Mouse (Mus musculus) heart, adult 2 months (tissue): ENCODE results near the gene Ifitm10. TPM values are rescaled to one million over a fixed set of nuclear protein-coding genes. Genes with fewer than 3 reads are reported as not detected.

Experiments used
- DNase-seq, 2 experiments: peaks; one replicate each; pipeline ENCODE4 v3.0.0; 2021
- H3K27ac ChIP-seq: fragments of 200-600 bp; 2 replicates; pipeline ENCODE4 v1.8.1; 2022
- H3K27me3 ChIP-seq: fragments of 200-500 bp; 2 replicates; pipeline ENCODE4 v1.6.1; 2012; ENCODE audit warnings: mild to moderate bottlenecking, low read length, inconsistent platforms, mixed read lengths; ENCODE audit not compliant: control insufficient read depth, insufficient read depth
- H3K36me3 ChIP-seq: fragments of 200-500 bp; 2 replicates; pipeline ENCODE4 v1.6.1; 2012; ENCODE audit warnings: low read length, inconsistent platforms; ENCODE audit not compliant: control insufficient read depth, insufficient read depth
- H3K4me1 ChIP-seq: fragments of 200-500 bp; 2 replicates; pipeline ENCODE4 v1.6.1; 2011; ENCODE audit warnings: low read length; ENCODE audit not compliant: control insufficient read depth, insufficient read depth
- H3K4me3 ChIP-seq: fragments of 200-600 bp; 2 replicates; pipeline ENCODE4 v1.8.1; 2022
- H3K79me2 ChIP-seq: fragments of 200-500 bp; replicated peaks from 2 replicates; pipeline ENCODE4 v1.6.1; 2012; ENCODE audit warnings: mild to moderate bottlenecking, inconsistent platforms, low read length, moderate library complexity, mixed read lengths; ENCODE audit not compliant: control insufficient read depth, insufficient read depth
- H3K9ac ChIP-seq: fragments of 200-500 bp; 2 replicates; pipeline ENCODE4 v1.6.1; 2012; ENCODE audit warnings: low read depth, mild to moderate bottlenecking, control low read depth, inconsistent platforms, low read length, mixed read lengths
- CTCF ChIP-seq: fragments of 200-600 bp; IDR thresholded peaks from 2 replicates; pipeline ENCODE4 v1.8.1; 2022; ENCODE audit warnings: antibody characterized with exemption, mild to moderate bottlenecking, moderate library complexity
- EP300 ChIP-seq: fragments of 200-500 bp; IDR thresholded peaks from 2 replicates; pipeline ENCODE4 v1.6.1; 2011; ENCODE audit warnings: low read depth, low read length, control low read depth; ENCODE audit not compliant: insufficient read depth
- POLR2A ChIP-seq: fragments of 200-500 bp; IDR thresholded peaks from 2 replicates; pipeline ENCODE4 v1.6.1; 2011; ENCODE audit warnings: mild to moderate bottlenecking, low read depth, low read length, control low read depth; ENCODE audit not compliant: insufficient read depth
- WGBS: fragments of 180-500 bp; shearing (Covaris S2); methylation state at CpG from one replicate; pipeline ENCODE4 v1.1.7; 2018; 5-methylcytosine and 5-hydroxymethylcytosine counted together
- intact Hi-C: fragments of 180-260 bp; cut with DNase I; formaldehyde crosslinking; loops from one replicate; pipeline ENCODE4 v1.15.1; 2025
- polyA plus RNA-seq: library from polyadenylated mRNA; depleted of rRNA; stranded (reverse); fragments of >200 nt; gene quantifications from 2 replicates; pipeline ENCODE4 v1.2.3, GENCODE M21; 2012
- total RNA-seq, 2 experiments: library from RNA; stranded (reverse); gene quantifications; 2 replicates each; pipeline ENCODE4 v1.2.3; 2021

Gene Ifitm10
- total and polyA plus RNA-seq, 3 experiments: 2.2 to 6.4 (median 3.6) TPM

GRCm38 (mm10) chr7:142370937-142371336, 2.6 kb downstream of the Ifitm10 start:
- TF ChIP-seq EP300 (no peak), CTCF (no peak), POLR2A (no peak)
- H3K79me2 ChIP-seq: no peaks in the 10 kb centered on the region
- no peak overlapping the region for H3K9ac ChIP-seq
- peak overlapping the region; percentile 5; the same call in 1 of the 2 replicates for H3K4me3 ChIP-seq
- H3K27me3 ChIP-seq: no peaks in the 10 kb centered on the region
- intact Hi-C loops: no loop called here
- DNase-seq: no peak
- H3K36me3 ChIP-seq: peaks cover under 1% of the 10 kb centered on the region; the same call in 1 of the 2 replicates
- WGBS: 88% methylated on average over 18 of the region's 18 CpGs
- H3K27ac ChIP-seq: no peak overlapping the region
- peaks cover 11% of the 10 kb centered on the region for H3K4me1 ChIP-seq

GRCm38 (mm10) chr7:142369820-142370219, 3.7 kb downstream of the Ifitm10 start:
- intact Hi-C loops: no loop called here
- peaks cover 11% of the 10 kb centered on the region for H3K4me1 ChIP-seq
- 54% methylated on average over 6 of the region's 6 CpGs for WGBS
- no peaks in the 10 kb centered on the region for H3K36me3 ChIP-seq
- DNase-seq: peak in 1 of 2 experiments; percentile 31
- H3K27ac ChIP-seq: no peak overlapping the region
- H3K9ac ChIP-seq: no peak overlapping the region
- no peaks in the 10 kb centered on the region for H3K79me2 ChIP-seq
- H3K4me3 ChIP-seq: no peak overlapping the region
- no peak for TF ChIP-seq EP300
- TF ChIP-seq POLR2A: no peak
- no peak for TF ChIP-seq CTCF
- no peaks in the 10 kb centered on the region for H3K27me3 ChIP-seq

- intact Hi-C loops: no loop called here
- 71% methylated on average over 2 of the region's 2 CpGs for WGBS
- no peak overlapping the region for H3K9ac ChIP-seq
- H3K4me3 ChIP-seq: no peak overlapping the region
- no peaks in the 10 kb centered on the region for H3K36me3 ChIP-seq
- DNase-seq: peak in 1 of 2 experiments; percentile 23
- TF ChIP-seq POLR2A: no peak
- TF ChIP-seq CTCF: no peak
- TF ChIP-seq EP300: no peak
- no peaks in the 10 kb centered on the region for H3K79me2 ChIP-seq
- H3K4me1 ChIP-seq: peaks cover 7% of the 10 kb centered on the region; the same call in 1 of the 2 replicates
- H3K27me3 ChIP-seq: no peaks in the 10 kb centered on the region
- no peak overlapping the region for H3K27ac ChIP-seq
Observed at GRCm38 (mm10) chr7:142368856-142369255, 4.7 kb downstream of the Ifitm10 start.

GRCm38 (mm10) chr7:142363107-142363506, 10.4 kb downstream of the Ifitm10 start:
- WGBS: 63% methylated on average over 4 of the region's 4 CpGs
- H3K4me3 ChIP-seq: no peak overlapping the region
- intact Hi-C loops: no loop called here

GRCm38 (mm10) chr7:142360743-142361142, 12.8 kb downstream of the Ifitm10 start:
- no peaks in the 10 kb centered on the region for H3K36me3 ChIP-seq
- H3K79me2 ChIP-seq: no peaks in the 10 kb centered on the region
- H3K4me3 ChIP-seq: no peak overlapping the region
- no peak for DNase-seq
- no peak overlapping the region for H3K9ac ChIP-seq
- H3K27me3 ChIP-seq: no peaks in the 10 kb centered on the region; the same call in 1 of the 2 replicates
- no peaks in the 10 kb centered on the region for H3K4me1 ChIP-seq
- no peak overlapping the region for H3K27ac ChIP-seq
- peak; percentile 71 for TF ChIP-seq CTCF
- TF ChIP-seq POLR2A: no peak
- TF ChIP-seq EP300: no peak
- intact Hi-C loops: loop anchor here (1.0 to 2.0 kb wide), 2 partner anchors 66 to 75 kb away; no protein-coding TSS in a partner anchor

More at GRCm38 (mm10) chr7:142363107-142363506, 10.4 kb downstream of the Ifitm10 start:
- H3K79me2 ChIP-seq: no peaks in the 10 kb centered on the region
- no peak overlapping the region for H3K27ac ChIP-seq
- no peaks in the 10 kb centered on the region; the same call in 1 of the 2 replicates for H3K27me3 ChIP-seq
- no peak overlapping the region for H3K9ac ChIP-seq
- no peaks in the 10 kb centered on the region for H3K36me3 ChIP-seq
- DNase-seq: no peak
- TF ChIP-seq EP300: no peak
- no peak for TF ChIP-seq CTCF
- TF ChIP-seq POLR2A: no peak
- H3K4me1 ChIP-seq: no peaks in the 10 kb centered on the region

GRCm38 (mm10) chr7:142359129-142359528, 14.4 kb downstream of the Ifitm10 start:
- H3K27me3 ChIP-seq: no peaks in the 10 kb centered on the region; the same call in 1 of the 2 replicates

More at GRCm38 (mm10) chr7:142359129-142359528, 14.4 kb downstream of the Ifitm10 start:
- H3K4me1 ChIP-seq: no peaks in the 10 kb centered on the region
- intact Hi-C loops: no loop called here
- no peaks in the 10 kb centered on the region for H3K79me2 ChIP-seq
- no peak overlapping the region for H3K27ac ChIP-seq
- H3K9ac ChIP-seq: no peak overlapping the region
- TF ChIP-seq CTCF (no peak), EP300 (no peak), POLR2A (no peak)
- H3K4me3 ChIP-seq: no peak overlapping the region
- 61% methylated on average over 8 of the region's 8 CpGs for WGBS
- no peaks in the 10 kb centered on the region for H3K36me3 ChIP-seq
- no peak for DNase-seq
